ENCODE assay signal across 14 mouse cellular contexts in genomic region chrX:10073966-10074365, GRCm38 (mm10).
"Had no signal": no experiment of that assay in that cellular context is flagged by ENCODE, and none has a peak within 500 bp of the region (broad histone marks: within the 10 kb centered on the region; RNA-seq: fewer than 3 reads in every experiment).

No protein-coding gene starts in this region.

- ATAC-seq: intestine, embryonic 15.5 days; liver, embryonic 12.5 days; midbrain, embryonic 13.5 days; midbrain, embryonic 16.5 days had no signal

- DNase-seq: kidney, adult 11 months; kidney, adult 8-10 months; kidney, postnatal 14 days; kidney, postnatal 4 days; liver; lung, adult 18-20 months; lung, postnatal 10 days; lung, postnatal 36 days; right cerebral cortex, postnatal 4 days; thymus, postnatal 36 days had no signal
